Mouse (Mus musculus): ENCODE measurements around the gene Fbxl2.
A peak's percentile ranks its signal among the peaks of the same experiment; 100 is the strongest.
"Not testable (repeated sequence)": the region's sequence is repeated elsewhere in the genome, so short reads cannot be mapped to it uniquely, and the experiment has no call there.

Fbxl2 gene

DNA sequence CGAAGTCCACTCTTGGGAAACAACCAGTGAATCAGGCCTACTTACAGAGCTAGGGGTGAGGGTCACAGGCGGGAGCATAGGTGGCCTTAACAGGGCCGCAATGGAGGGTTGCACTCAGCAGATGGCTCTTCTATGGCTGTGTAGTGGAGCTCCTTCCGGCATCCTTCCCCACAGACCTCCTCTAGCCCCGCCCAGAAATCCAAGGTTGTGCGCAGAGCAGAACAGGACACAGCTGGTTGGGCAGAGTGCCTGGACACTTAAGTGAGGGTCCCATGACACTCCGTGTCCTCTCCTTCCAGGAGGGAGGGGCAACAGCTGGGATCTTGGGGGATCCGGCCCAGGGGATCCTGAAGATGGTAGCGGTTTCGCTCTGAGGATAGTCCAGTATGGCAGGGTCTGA is at the start of gene Fbxl2:
Gene Fbxl2, minus strand, starts transcription at position 164 of the 400 bp plus-strand sequence.
- DNase-seq (ENCODE audit: low read depth, low spot score), result no peak

DNA sequence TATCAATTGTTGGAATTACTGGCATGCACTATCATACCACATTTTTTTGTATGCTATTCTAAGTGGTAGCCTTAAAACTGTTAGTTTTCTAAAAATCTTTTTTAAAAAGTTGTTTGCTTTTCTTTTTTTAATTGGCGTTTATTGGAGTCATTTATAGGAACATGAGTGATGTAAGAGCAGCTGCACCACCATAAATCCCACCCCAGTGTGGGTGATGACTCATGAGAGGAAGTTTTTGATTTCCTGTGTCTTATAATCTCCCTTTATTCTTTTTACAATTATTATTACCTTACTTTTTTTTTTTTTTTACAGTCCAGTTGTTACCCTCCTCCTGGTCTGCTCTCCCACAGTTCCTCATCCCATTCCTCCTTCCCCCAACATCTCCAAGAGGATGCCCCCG is 48.9 kb upstream of the Fbxl2 start:
- DNase-seq (ENCODE audit: low read depth, low spot score), result no peak

- not testable (repeated sequence) for DNase-seq (ENCODE audit: low read depth, low spot score)
These were observed 46.2 kb upstream of the Fbxl2 start for GRCm38 (mm10) chr9:114092188-114092587.

DNA sequence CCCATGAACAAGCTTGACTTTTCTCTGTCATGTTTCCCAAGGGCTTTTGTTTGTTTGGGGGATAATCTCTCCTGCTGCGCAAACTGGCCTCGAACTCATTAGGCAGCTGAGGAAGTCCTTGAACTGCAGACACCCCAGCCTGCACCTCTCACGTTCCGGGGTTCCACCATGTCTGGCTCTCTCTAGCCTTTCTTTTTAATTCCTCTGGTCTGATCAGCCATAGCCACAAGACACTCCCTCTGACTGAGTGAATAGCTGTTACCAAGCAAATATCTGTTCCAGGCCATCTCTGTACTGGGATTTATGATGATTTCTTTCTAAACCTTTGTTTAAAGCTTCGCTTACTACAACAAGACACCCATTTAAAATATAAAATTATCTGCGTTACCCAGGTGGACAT is 42.9 kb upstream of the Fbxl2 start:
- not testable (repeated sequence) for DNase-seq (ENCODE audit: low read depth, low spot score)

GRCm38 (mm10) chr9:114087106-114087815 is 41.3 kb upstream of the Fbxl2 start:
- DNase-seq (ENCODE audit: low read depth, low spot score), result no peak

DNA sequence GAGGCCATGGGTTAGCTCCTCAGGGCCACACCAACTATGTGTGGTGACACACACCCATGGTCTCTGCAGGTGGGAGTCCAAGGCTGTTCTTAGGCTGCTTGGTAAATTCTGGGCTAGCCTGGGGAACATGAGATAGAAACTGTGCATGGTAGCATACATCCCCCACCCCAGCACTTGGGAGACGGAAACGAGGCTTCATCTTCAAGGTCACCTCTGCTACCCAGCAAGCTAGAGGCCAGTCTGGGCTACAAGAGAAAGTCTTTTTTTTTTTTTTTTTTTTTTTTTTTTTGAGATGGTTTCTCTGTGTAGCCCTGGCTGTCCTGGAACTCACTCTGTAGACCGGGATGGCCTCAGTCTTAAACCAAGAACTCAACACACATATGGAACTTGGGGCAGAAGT is 40.4 kb upstream of the Fbxl2 start:
- no peak for DNase-seq (ENCODE audit: low read depth, low spot score)

- DNase-seq (ENCODE audit: low read depth, low spot score), result no peak
These were observed 27.7 kb upstream of the Fbxl2 start for GRCm38 (mm10) chr9:114073681-114074080.

GRCm38 (mm10) chr9:114069372-114069771 is 23.4 kb upstream of the Fbxl2 start:
- DNase-seq (ENCODE audit: low read depth, low spot score), result no peak

DNA sequence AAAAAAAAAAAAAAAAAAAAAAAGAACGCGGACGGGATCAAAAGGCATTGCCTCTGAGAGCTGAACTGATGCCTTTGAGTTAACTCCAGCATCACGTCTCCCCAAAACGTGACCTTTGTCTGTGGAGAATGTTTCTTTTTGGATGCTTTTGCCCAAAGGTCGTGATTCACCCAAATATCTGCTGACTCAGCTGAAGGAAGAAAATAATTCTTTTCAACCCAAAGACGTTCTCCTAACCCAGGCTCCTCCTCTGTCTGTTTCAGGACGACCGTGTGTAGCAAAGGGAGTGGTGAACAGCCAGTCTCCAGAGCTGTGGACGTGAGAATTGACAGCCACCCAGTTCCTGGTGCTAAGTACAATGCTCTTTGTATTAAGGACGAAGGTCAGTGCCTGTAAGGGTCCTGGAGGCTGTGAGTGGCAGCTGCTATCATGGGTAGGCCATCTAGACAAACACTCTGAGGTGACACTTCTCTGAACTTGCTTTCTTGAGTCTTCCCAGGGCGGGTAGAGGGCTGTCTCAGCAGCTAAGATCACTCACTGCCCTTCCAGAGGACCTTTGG is 22.6 kb upstream of the Fbxl2 start:
- no peak for DNase-seq (ENCODE audit: low read depth, low spot score)

- no peak for DNase-seq (ENCODE audit: low read depth, low spot score)
These were observed 11.3 kb upstream of the Fbxl2 start, which contains the start of gene Susd5 for GRCm38 (mm10) chr9:114057090-114057796. Gene Susd5, plus strand, starts transcription at chr9:114057140.

DNA sequence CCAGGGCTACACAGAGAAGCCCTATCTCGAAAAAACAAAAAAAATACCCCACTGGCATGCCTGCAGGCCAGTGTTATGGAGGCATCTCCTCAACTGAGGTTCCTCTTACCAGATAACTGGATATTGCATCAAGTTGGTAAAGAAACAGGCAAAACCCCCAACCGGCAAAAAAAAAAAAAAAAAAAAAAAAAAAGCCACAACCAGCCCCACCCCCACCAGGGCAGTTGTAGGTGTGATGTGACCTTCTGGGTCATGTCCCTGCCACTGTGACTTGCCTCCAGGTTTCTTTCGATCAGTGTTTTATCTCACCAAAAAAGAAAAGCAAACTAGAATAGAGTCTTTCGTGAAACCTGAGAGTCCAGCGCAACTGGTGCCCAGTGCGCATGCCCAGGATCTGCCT is 6.9 kb upstream of the Fbxl2 start:
- no peak for DNase-seq (ENCODE audit: low read depth, low spot score)

GRCm38 (mm10) chr9:114052031-114052430 is 6.0 kb upstream of the Fbxl2 start:
- DNase-seq (ENCODE audit: low read depth, low spot score), result no peak

DNA sequence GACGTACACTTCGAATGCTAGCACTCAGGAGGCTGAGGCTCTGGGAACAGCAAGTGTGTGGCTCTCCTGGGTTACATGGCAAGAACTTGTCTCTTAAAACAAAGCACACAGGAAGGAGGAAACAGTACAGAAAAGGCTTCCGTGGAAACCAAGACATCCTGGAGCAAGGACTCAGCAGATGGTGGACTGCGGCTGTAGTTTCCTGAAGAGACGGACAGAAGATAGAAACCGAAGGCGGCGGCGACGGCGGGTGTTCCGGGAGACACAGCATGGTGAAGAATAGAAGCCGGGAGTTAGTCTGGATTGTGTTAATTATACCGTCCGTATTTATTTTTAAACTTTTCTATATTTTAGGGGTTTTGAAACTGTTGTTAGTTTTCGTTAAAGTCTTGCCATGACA is 4.8 kb upstream of the Fbxl2 start:
- no peak for DNase-seq (ENCODE audit: low read depth, low spot score)

DNA sequence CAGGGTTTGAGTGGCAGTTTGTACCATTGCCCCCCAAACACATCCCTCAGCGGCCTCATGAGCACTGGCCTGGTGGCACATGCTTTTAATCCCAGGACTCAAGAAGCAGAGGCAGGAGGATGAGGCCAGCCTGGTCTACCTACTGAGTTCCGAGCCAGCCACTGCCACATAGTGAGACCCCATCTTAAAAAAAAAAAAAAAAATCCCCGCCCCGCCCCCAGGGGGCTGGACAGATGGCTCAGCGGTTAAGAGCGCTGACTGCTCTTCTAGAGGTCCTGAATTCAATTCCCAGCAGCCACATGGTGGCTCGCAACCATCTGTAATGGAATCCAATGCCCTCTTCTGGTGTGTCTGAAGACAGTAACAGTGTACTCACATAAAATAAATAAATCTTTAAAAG is 4.1 kb upstream of the Fbxl2 start:
- no peak for DNase-seq (ENCODE audit: low read depth, low spot score)

DNA sequence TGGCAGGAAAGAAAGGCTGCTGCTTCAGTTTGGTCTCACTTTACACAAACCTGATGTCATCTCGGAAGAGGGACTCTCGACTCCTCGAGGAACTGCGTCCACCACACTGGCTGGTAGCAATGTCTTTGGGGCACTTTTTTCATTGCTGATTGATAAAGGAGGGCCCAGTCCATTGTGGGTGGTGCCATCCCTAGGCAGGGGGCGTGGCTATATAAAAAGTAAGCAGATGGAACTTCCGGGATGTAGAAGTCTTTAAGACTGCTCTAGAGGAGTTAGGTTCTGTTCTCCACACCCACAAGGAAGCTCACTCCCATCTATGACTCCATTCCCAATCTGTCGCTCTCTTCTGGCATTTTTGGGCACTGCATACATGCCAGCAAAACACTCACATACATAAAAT is 685 bp upstream of the Fbxl2 start:
- no peak for DNase-seq (ENCODE audit: low read depth, low spot score)

- DNase-seq (ENCODE audit: low read depth, low spot score), result peak; percentile 26
These were observed 1.5 kb downstream of the Fbxl2 start for GRCm38 (mm10) chr9:114044446-114044845.

GRCm38 (mm10) chr9:114042490-114042889 is 3.5 kb downstream of the Fbxl2 start:
- DNase-seq (ENCODE audit: low read depth, low spot score), result no peak

DNA sequence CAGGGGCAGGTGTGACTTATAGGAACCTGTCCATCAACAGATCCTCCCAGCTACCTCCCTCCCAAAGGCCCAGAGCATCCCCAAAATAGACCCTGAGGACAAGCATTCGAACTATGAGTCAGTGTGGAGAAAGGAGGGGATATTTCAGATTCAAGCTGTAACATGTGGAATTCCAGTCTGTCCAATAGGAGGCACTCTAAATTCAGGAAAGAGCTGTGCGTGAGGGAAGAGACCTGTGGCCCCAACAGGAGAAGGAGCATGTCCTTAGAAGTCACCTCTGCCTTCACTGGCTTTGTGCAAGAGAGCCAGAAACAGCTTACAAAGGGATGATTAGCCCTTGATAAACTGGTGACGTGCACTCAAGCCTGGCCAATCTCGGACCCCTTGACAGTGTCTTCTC is 5.0 kb downstream of the Fbxl2 start:
- DNase-seq (ENCODE audit: low read depth, low spot score), result no peak

DNA sequence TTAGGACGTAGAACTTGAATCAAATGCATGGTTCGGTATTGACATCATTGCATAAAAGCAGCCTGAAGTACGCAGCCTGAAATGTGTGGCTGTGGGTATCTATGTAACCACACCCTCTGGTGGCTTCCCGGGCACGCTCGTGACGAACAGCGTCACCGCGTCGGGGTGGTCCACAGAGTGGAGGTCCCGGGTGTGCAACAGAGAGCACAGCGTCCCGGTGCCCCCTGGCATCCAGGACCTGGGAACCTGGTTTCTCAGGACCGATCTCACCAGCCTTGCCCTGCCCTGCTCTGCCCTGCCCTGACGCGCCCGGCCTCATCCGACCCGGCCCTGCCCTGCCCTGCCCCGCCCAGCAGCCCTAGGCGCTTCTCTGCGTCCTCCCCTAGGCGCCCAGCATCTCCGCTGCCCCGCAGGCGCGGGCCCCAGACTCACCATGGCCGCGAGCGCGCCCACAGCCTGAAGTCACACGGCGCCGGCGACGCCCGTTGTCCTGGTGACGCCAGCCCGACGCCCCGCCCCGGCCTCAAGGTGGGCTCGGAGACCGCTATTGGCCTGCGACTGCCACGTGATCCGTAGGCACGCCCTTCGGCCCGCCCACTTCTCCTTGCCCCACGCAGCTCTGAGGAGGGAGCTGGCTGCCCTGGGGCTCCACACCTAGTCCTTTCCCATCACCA is 19.6 kb downstream of the Fbxl2 start:
- peak; percentile 71 for DNase-seq (ENCODE audit: low read depth, low spot score)

GRCm38 (mm10) chr9:114025846-114026245 is 20.1 kb downstream of the Fbxl2 start:
- DNase-seq (ENCODE audit: low read depth, low spot score), result no peak

DNA sequence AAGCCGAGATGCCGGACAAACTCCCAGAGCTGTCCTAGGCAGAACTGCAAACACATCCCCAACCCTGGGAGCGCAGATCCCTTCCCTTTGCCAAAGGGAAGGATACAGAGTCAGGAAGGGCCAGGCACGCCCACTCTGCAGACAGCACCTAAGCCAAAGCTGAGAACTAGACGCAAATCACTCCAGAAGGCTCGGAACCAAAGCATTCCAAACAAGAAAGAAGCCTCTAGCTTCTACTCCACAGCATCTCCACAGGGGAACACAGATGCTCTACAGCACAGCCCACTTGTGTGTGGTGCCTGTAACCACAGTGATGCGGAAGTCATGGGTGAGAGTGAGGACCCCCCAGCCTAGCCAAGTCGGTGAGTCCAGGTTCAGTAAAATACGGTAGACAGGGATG is 20.8 kb downstream of the Fbxl2 start:
- DNase-seq (ENCODE audit: low read depth, low spot score), result no peak

- DNase-seq (ENCODE audit: low read depth, low spot score), result no peak
These were observed 23.9 kb downstream of the Fbxl2 start for GRCm38 (mm10) chr9:114022141-114022540.
